Mouse (Mus musculus): ENCODE measurements at regions not wholly inside any gene's neighbourhood (a gene's known extent, or its start where the extent isn't known, plus 50 kb on each side); places are given as distances from the start of the nearest gene placed in this dataset.

GRCm38 (mm10) chr14:66438572-66438971, 429.6 kb upstream of the Gulo start:
- Histone ChIP-seq H3K36me3 (ENCODE audit: control insufficient read depth, insufficient read depth, low read length) (no peaks in the 10 kb centered on the region), H3K27ac (ENCODE audit: low read depth, low read length) (no peak overlapping the region)
- ATAC-seq (ENCODE audit: low FRiP score): no peak

GRCm38 (mm10) chr14:66438001-66438400, 429.0 kb upstream of the Gulo start:
- WGBS: 96% methylated on average over 1 of the region's 1 CpGs

More at GRCm38 (mm10) chr14:66438572-66438971, 429.6 kb upstream of the Gulo start:
- WGBS: 93% methylated on average over 1 of the region's 1 CpGs
- Histone ChIP-seq H3K27me3 (ENCODE audit: control insufficient read depth, insufficient read depth, low read length) (no peaks in the 10 kb centered on the region), H3K9me3 (ENCODE audit: control insufficient read depth, low read length) (no peaks in the 10 kb centered on the region), H3K4me1 (ENCODE audit: control insufficient read depth, insufficient read depth, low read length) (no peaks in the 10 kb centered on the region), H3K4me2 (no peak overlapping the region), H3K9ac (ENCODE audit: low read length) (no peak overlapping the region), H3K4me3 (ENCODE audit: low read depth, low read length) (no peak overlapping the region)
- DNase-seq (ENCODE audit: low spot score, missing footprints): peak; percentile 75

GRCm38 (mm10) chr14:66431630-66432029, 422.6 kb upstream of the Gulo start:
- H3K9me3 ChIP-seq (ENCODE audit: control insufficient read depth, low read length): no peaks in the 10 kb centered on the region
- no peaks in the 10 kb centered on the region for H3K27me3 ChIP-seq (ENCODE audit: control insufficient read depth, insufficient read depth, low read length)
- H3K36me3 ChIP-seq (ENCODE audit: control insufficient read depth, insufficient read depth, low read length): no peaks in the 10 kb centered on the region
- no peak overlapping the region for H3K27ac ChIP-seq (ENCODE audit: low read depth, low read length)
- H3K4me2 ChIP-seq: no peak overlapping the region
- DNase-seq (ENCODE audit: low spot score, missing footprints) (peak; percentile 61), ATAC-seq (ENCODE audit: low FRiP score) (no peak)
- no peak overlapping the region for H3K4me3 ChIP-seq (ENCODE audit: low read depth, low read length)
- 87% methylated on average over 5 of the region's 5 CpGs for WGBS
- no peak overlapping the region for H3K9ac ChIP-seq (ENCODE audit: low read length)
- no peaks in the 10 kb centered on the region for H3K4me1 ChIP-seq (ENCODE audit: control insufficient read depth, insufficient read depth, low read length)

More at GRCm38 (mm10) chr14:66438001-66438400, 429.0 kb upstream of the Gulo start:
- Histone ChIP-seq H3K4me1 (ENCODE audit: control insufficient read depth, insufficient read depth, low read length) (no peaks in the 10 kb centered on the region), H3K36me3 (ENCODE audit: control insufficient read depth, insufficient read depth, low read length) (no peaks in the 10 kb centered on the region), H3K9me3 (ENCODE audit: control insufficient read depth, low read length) (no peaks in the 10 kb centered on the region), H3K27ac (ENCODE audit: low read depth, low read length) (no peak overlapping the region), H3K9ac (ENCODE audit: low read length) (no peak overlapping the region), H3K4me3 (ENCODE audit: low read depth, low read length) (no peak overlapping the region), H3K4me2 (no peak overlapping the region), H3K27me3 (ENCODE audit: control insufficient read depth, insufficient read depth, low read length) (no peaks in the 10 kb centered on the region)
- DNase-seq (ENCODE audit: low spot score, missing footprints) (peak; percentile 57), ATAC-seq (ENCODE audit: low FRiP score) (no peak)

DNA sequence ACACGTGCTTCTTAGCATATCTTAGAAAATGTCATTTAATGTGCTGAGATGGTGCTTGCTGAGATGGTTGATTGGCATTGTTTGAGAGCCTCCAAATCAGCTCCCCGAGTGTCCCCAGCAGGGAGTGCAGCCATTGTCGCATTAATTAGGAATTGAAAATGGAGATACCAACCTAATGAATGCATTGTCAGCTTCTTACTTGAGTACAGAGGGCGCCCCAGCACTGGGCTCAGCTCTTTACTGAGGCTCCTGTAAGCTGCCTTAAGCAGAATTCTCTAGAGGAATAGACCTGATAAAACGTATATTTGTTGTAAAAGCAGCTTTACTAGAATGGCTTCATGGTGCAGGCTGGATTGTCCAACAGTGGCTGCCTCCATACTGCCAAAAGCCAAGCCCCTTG, 415.1 kb upstream of the Gulo start:
- Histone ChIP-seq H3K4me3 (ENCODE audit: low read depth, low read length) (no peak overlapping the region), H3K4me2 (no peak overlapping the region), H3K4me1 (ENCODE audit: control insufficient read depth, insufficient read depth, low read length) (peaks cover 5% of the 10 kb centered on the region; the same call in 1 of the 2 replicates), H3K36me3 (ENCODE audit: control insufficient read depth, insufficient read depth, low read length) (no peaks in the 10 kb centered on the region), H3K9me3 (ENCODE audit: control insufficient read depth, low read length) (no peaks in the 10 kb centered on the region), H3K9ac (ENCODE audit: low read length) (no peak overlapping the region), H3K27me3 (ENCODE audit: control insufficient read depth, insufficient read depth, low read length) (no peaks in the 10 kb centered on the region), H3K27ac (ENCODE audit: low read depth, low read length) (no peak overlapping the region)
- ATAC-seq (ENCODE audit: low FRiP score): no peak
- DNase-seq (ENCODE audit: low spot score, missing footprints): no peak
- 9% methylated on average over 5 of the region's 5 CpGs for WGBS

All from midbrain, embryonic 11.5 days (tissue).